Mouse (Mus musculus) liver, postnatal 0 days (tissue): ENCODE measurements around the gene Casq1. TPM values are rescaled to one million over a fixed set of nuclear protein-coding genes. Genes with fewer than 3 reads are reported as not detected.

Experiments used
- ATAC-seq: fragments of 200-750 bp; cut with Nextera tagmentation; 2 replicates; pipeline ENCODE4 v1.8.0; 2017; ENCODE audit warnings: mild to moderate bottlenecking, moderate library complexity
- DNase-seq: peaks from one replicate; pipeline ENCODE4 v3.0.0-alpha.2; 2016
- H3K27ac ChIP-seq: fragments of 300-500 bp; sonication (generic); 2 replicates; pipeline ENCODE4 v1.5.1; 2014; ENCODE audit warnings: antibody characterized with exemption, moderate library complexity, mild to moderate bottlenecking, low read depth
- H3K27me3 ChIP-seq: fragments of 300-500 bp; sonication (generic); 2 replicates; pipeline ENCODE4 v1.6.1; 2014; ENCODE audit warnings: low read length, control low read depth, mixed read lengths; ENCODE audit not compliant: insufficient read depth
- H3K36me3 ChIP-seq: fragments of 300-500 bp; sonication (generic); replicated peaks from 2 replicates; pipeline ENCODE4 v1.6.1; 2014; ENCODE audit warnings: mild to moderate bottlenecking, control low read depth, low read length, moderate library complexity, mixed read lengths; ENCODE audit not compliant: insufficient read depth
- H3K4me1 ChIP-seq: fragments of 300-500 bp; sonication (generic); 2 replicates; pipeline ENCODE4 v1.6.1; 2014; ENCODE audit warnings: antibody characterized with exemption, mild to moderate bottlenecking, control low read depth; ENCODE audit not compliant: insufficient read depth
- H3K4me2 ChIP-seq: fragments of 300-500 bp; sonication (generic); 2 replicates; pipeline ENCODE4 v1.6.1; 2014; ENCODE audit warnings: low read depth, mild to moderate bottlenecking, low read length, moderate library complexity, mixed read lengths
- H3K4me3 ChIP-seq: fragments of 300-500 bp; sonication (generic); 2 replicates; pipeline ENCODE4 v1.5.1; 2014; ENCODE audit warnings: low read depth, low read length
- H3K9ac ChIP-seq: fragments of 300-500 bp; sonication (generic); replicated peaks from 2 replicates; pipeline ENCODE4 v1.6.1; 2014; ENCODE audit warnings: mild to moderate bottlenecking, moderate library complexity
- H3K9me3 ChIP-seq: fragments of 300-500 bp; sonication (generic); 2 replicates; pipeline ENCODE4 v1.6.1; 2016; ENCODE audit warnings: mild to moderate bottlenecking, control low read depth, low read length, mixed read lengths
- CTCF ChIP-seq: sonication (generic); IDR thresholded peaks from 2 replicates; pipeline ENCODE4 v1.5.1; 2016; ENCODE audit warnings: antibody characterized with exemption, low read depth
- EP300 ChIP-seq: IDR thresholded peaks from 2 replicates; pipeline ENCODE4 v1.6.1; 2016; ENCODE audit warnings: antibody characterized with exemption, low read depth, mild to moderate bottlenecking
- WGBS: fragments of 180-500 bp; shearing (Covaris S2); extraction: QIAGEN DNeasy Blood & Tissue Kit; methylation state at CpG from one replicate; pipeline ENCODE4 v1.1.7; 2014; ENCODE audit not compliant: insufficient replicate concordance; 5-methylcytosine and 5-hydroxymethylcytosine counted together
- polyA plus RNA-seq: library from polyadenylated mRNA; unstranded; fragments of >200 nt; fragmentation: Nextera tagmentation; extraction: Ambion mirVana; gene quantifications from 2 replicates; pipeline ENCODE4 v1.2.1, GENCODE M21; 2015

The Casq1 gene
- polyA plus RNA-seq, 1 experiment from 2014 or later: 0.61 TPM

- WGBS: 93% methylated on average over 8 of the region's 8 CpGs
- no peak overlapping the region for H3K4me3 ChIP-seq
- DNase-seq (no peak), ATAC-seq (no peak)
- H3K9ac ChIP-seq: no peak overlapping the region
- H3K27me3 ChIP-seq: no peaks in the 10 kb centered on the region
- peaks cover 77% of the 10 kb centered on the region for H3K36me3 ChIP-seq
- no peak overlapping the region for H3K27ac ChIP-seq
- TF ChIP-seq CTCF: no peak
- TF ChIP-seq EP300: no peak
- peaks cover 8% of the 10 kb centered on the region; the same call in 1 of the 2 replicates for H3K4me1 ChIP-seq
- H3K9me3 ChIP-seq: no peaks in the 10 kb centered on the region
- H3K4me2 ChIP-seq: no peak overlapping the region
These were observed 21.4 kb downstream of the Casq1 start for GRCm38 (mm10) chr1:172198316-172198715.

- no peak overlapping the region for H3K27ac ChIP-seq
- peaks cover 77% of the 10 kb centered on the region for H3K36me3 ChIP-seq
- no peak overlapping the region for H3K4me3 ChIP-seq
- WGBS: 87% methylated on average over 5 of the region's 5 CpGs
- no peak overlapping the region for H3K9ac ChIP-seq
- DNase-seq (no peak), ATAC-seq (no peak)
- no peaks in the 10 kb centered on the region for H3K9me3 ChIP-seq
- H3K4me2 ChIP-seq: no peak overlapping the region
- TF ChIP-seq EP300 (no peak), CTCF (no peak)
- H3K27me3 ChIP-seq: no peaks in the 10 kb centered on the region
- H3K4me1 ChIP-seq: peaks cover 8% of the 10 kb centered on the region; the same call in 1 of the 2 replicates
These were observed 21.8 kb downstream of the Casq1 start for GRCm38 (mm10) chr1:172197851-172198250.

GRCm38 (mm10) chr1:172197146-172197545 is 22.5 kb downstream of the Casq1 start:
- TF ChIP-seq EP300 (no peak), CTCF (no peak)
- Histone ChIP-seq H3K4me3 (no peak overlapping the region), H3K4me1 (peaks cover 5% of the 10 kb centered on the region; the same call in 1 of the 2 replicates), H3K27me3 (no peaks in the 10 kb centered on the region), H3K27ac (no peak overlapping the region), H3K9me3 (no peaks in the 10 kb centered on the region), H3K9ac (no peak overlapping the region), H3K4me2 (no peak overlapping the region), H3K36me3 (peaks cover 84% of the 10 kb centered on the region)
- DNase-seq (no peak), ATAC-seq (no peak)
- WGBS: 87% methylated on average over 3 of the region's 3 CpGs

GRCm38 (mm10) chr1:172194435-172194834 is 25.2 kb downstream of the Casq1 start:
- ATAC-seq (no peak), DNase-seq (no peak)
- 83% methylated on average over 8 of the region's 8 CpGs for WGBS
- Histone ChIP-seq H3K4me2 (no peak overlapping the region), H3K4me3 (no peak overlapping the region), H3K36me3 (peaks cover 90% of the 10 kb centered on the region), H3K4me1 (no peaks in the 10 kb centered on the region), H3K27ac (no peak overlapping the region), H3K27me3 (no peaks in the 10 kb centered on the region), H3K9me3 (no peaks in the 10 kb centered on the region), H3K9ac (no peak overlapping the region)
- TF ChIP-seq CTCF: no peak
- no peak for TF ChIP-seq EP300

GRCm38 (mm10) chr1:172192217-172192616 is 27.5 kb downstream of the Casq1 start:
- no peak for DNase-seq
- peaks cover 94% of the 10 kb centered on the region for H3K36me3 ChIP-seq
- no peak overlapping the region for H3K4me2 ChIP-seq
- H3K4me3 ChIP-seq: no peak overlapping the region
- no peak overlapping the region for H3K27ac ChIP-seq
- no peaks in the 10 kb centered on the region for H3K4me1 ChIP-seq
- no peaks in the 10 kb centered on the region for H3K27me3 ChIP-seq
- no peak for ATAC-seq
- no peak overlapping the region for H3K9ac ChIP-seq
- WGBS: 82% methylated on average over 3 of the region's 3 CpGs
- H3K9me3 ChIP-seq: no peaks in the 10 kb centered on the region
- TF ChIP-seq EP300 (no peak), CTCF (no peak)

GRCm38 (mm10) chr1:172191578-172191977 is 28.1 kb downstream of the Casq1 start:
- WGBS: 79% methylated on average over 2 of the region's 2 CpGs
- Histone ChIP-seq H3K36me3 (peaks cover 94% of the 10 kb centered on the region), H3K9ac (no peak overlapping the region), H3K4me2 (no peak overlapping the region), H3K9me3 (no peaks in the 10 kb centered on the region), H3K4me3 (no peak overlapping the region), H3K27ac (no peak overlapping the region), H3K4me1 (no peaks in the 10 kb centered on the region), H3K27me3 (no peaks in the 10 kb centered on the region)
- peak; percentile 17; the same call in 1 of the 2 replicates for TF ChIP-seq CTCF
- TF ChIP-seq EP300: no peak
- ATAC-seq (no peak), DNase-seq (no peak)

- ATAC-seq (peak; percentile 66), DNase-seq (no peak)
- peaks cover 89% of the 10 kb centered on the region for H3K36me3 ChIP-seq
These were observed 30.8 kb downstream of the Casq1 start for GRCm38 (mm10) chr1:172188891-172189290.

More at GRCm38 (mm10) chr1:172188891-172189290, 30.8 kb downstream of the Casq1 start:
- Histone ChIP-seq H3K27me3 (no peaks in the 10 kb centered on the region), H3K4me2 (no peak overlapping the region), H3K4me3 (no peak overlapping the region), H3K27ac (no peak overlapping the region), H3K9ac (no peak overlapping the region), H3K4me1 (no peaks in the 10 kb centered on the region), H3K9me3 (no peaks in the 10 kb centered on the region)
- no peak for TF ChIP-seq EP300
- TF ChIP-seq CTCF: peak; percentile 66
- WGBS: 80% methylated on average over 4 of the region's 4 CpGs
